Mouse (Mus musculus) NIH3T3 (cell line): ENCODE measurements at regions not wholly inside any gene's neighbourhood (a gene's known extent, or its start where the extent isn't known, plus 50 kb on each side); places are given as distances from the start of the nearest gene placed in this dataset.

ENCODE experiments used
- DNase-seq: peaks from one replicate; pipeline ENCODE4 v3.0.0-alpha.2; 2012; ENCODE audit warnings: low read depth

- no peak for DNase-seq
Measured at GRCm38 (mm10) chr1:35827471-35827870, 240.7 kb upstream of the Hs6st1 start.

- no peak for DNase-seq
Measured at GRCm38 (mm10) chr1:35834180-35834579, 234.0 kb upstream of the Hs6st1 start.

GRCm38 (mm10) chr1:35836552-35836951 lies 231.6 kb upstream of the Hs6st1 start:
- DNase-seq, result no peak

- DNase-seq, result no peak
Measured at GRCm38 (mm10) chr1:35838625-35839024, 229.6 kb upstream of the Hs6st1 start.

- DNase-seq, result peak; percentile 59
Measured at GRCm38 (mm10) chr1:35839446-35839845, 228.8 kb upstream of the Hs6st1 start.

GRCm38 (mm10) chr1:35841626-35842025 lies 226.6 kb upstream of the Hs6st1 start:
- no peak for DNase-seq

GRCm38 (mm10) chr1:35842707-35843106 lies 225.5 kb upstream of the Hs6st1 start:
- DNase-seq, result no peak

- DNase-seq, result no peak
Measured at GRCm38 (mm10) chr1:35843566-35843965, 224.6 kb upstream of the Hs6st1 start.

- no peak for DNase-seq
Measured at GRCm38 (mm10) chr1:35846224-35846936, 221.8 kb upstream of the Hs6st1 start.

GRCm38 (mm10) chr1:35848160-35848954 lies 219.8 kb upstream of the Hs6st1 start:
- DNase-seq, result no peak

- no peak for DNase-seq
Measured at GRCm38 (mm10) chr1:35849406-35850190, 218.6 kb upstream of the Hs6st1 start.

GRCm38 (mm10) chr1:35850191-35850545 lies 218.0 kb upstream of the Hs6st1 start:
- no peak for DNase-seq

- DNase-seq, result no peak
Measured at GRCm38 (mm10) chr1:35850566-35851085, 217.6 kb upstream of the Hs6st1 start.

- no peak for DNase-seq
Measured at GRCm38 (mm10) chr1:35851681-35852409, 216.4 kb upstream of the Hs6st1 start.

- no peak for DNase-seq
Measured at GRCm38 (mm10) chr1:35853018-35853417, 215.2 kb upstream of the Hs6st1 start.

- DNase-seq, result no peak
Measured at GRCm38 (mm10) chr1:35855650-35856049, 212.6 kb upstream of the Hs6st1 start.

- no peak for DNase-seq
Measured at GRCm38 (mm10) chr1:35858342-35858741, 209.9 kb upstream of the Hs6st1 start.

- DNase-seq, result no peak
Measured at GRCm38 (mm10) chr1:35860779-35861178, 207.4 kb upstream of the Hs6st1 start.

- no peak for DNase-seq
Measured at GRCm38 (mm10) chr1:35862196-35862595, 206.0 kb upstream of the Hs6st1 start.

GRCm38 (mm10) chr1:35862661-35863060 lies 205.5 kb upstream of the Hs6st1 start:
- no peak for DNase-seq

- no peak for DNase-seq
Measured at GRCm38 (mm10) chr1:35864246-35864645, 204.0 kb upstream of the Hs6st1 start.

- no peak for DNase-seq
Measured at GRCm38 (mm10) chr1:35865263-35865662, 202.9 kb upstream of the Hs6st1 start.
